Mouse (Mus musculus): ENCODE results near the gene Rag1.

The Rag1 gene

GRCm38 (mm10) chr2:101591356-101591755, 57.9 kb downstream of the Rag1 start:
- in situ Hi-C loops (cut with MboI): no loop called here
